Mouse (Mus musculus): ENCODE data around the gene Bmi1.
A peak's percentile ranks its signal among the peaks of the same experiment; 100 is the strongest.

Gene Bmi1

GRCm38 (mm10) chr2:18687671-18688170, 10.9 kb downstream of the Bmi1 start:
- DNase-seq (ENCODE audit: low spot score in 2 of 2): no peak

GRCm38 (mm10) chr2:18688286-18688685, 11.5 kb downstream of the Bmi1 start:
- DNase-seq (ENCODE audit: low spot score in 2 of 2): no peak

- no peak for DNase-seq (ENCODE audit: low spot score in 2 of 2)
These were observed 11.9 kb downstream of the Bmi1 start for GRCm38 (mm10) chr2:18688708-18689063.

GRCm38 (mm10) chr2:18689064-18689921, 12.5 kb downstream of the Bmi1 start:
- DNase-seq (ENCODE audit: low spot score in 2 of 2): peak in 1 of 2 experiments; percentile 48

GRCm38 (mm10) chr2:18690055-18690691, 13.4 kb downstream of the Bmi1 start:
- DNase-seq (ENCODE audit: low spot score in 2 of 2): peak in 1 of 2 experiments; percentile 60

DNA sequence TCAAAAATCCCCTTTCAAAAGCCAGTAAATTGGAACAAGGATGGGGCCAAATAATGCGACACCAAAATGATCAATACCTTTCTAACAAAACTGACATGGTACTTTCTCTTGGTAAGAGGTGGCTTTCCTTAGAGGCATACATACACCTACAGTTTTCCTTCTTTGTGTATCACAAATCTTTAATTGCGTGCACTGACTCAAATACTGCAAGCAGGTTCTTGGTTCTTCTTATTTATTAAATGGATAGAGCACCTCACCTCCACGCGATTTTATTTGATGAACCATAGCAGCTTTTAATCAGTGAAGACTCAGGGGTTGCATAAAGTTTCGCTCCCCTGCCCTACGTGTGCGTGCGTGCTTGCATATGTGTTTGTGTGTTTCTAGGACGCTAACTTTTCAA, 13.9 kb downstream of the Bmi1 start:
- no peak for DNase-seq (ENCODE audit: low spot score in 2 of 2)

GRCm38 (mm10) chr2:18692031-18692430, 15.2 kb downstream of the Bmi1 start:
- DNase-seq (ENCODE audit: low spot score in 2 of 2): no peak

DNA sequence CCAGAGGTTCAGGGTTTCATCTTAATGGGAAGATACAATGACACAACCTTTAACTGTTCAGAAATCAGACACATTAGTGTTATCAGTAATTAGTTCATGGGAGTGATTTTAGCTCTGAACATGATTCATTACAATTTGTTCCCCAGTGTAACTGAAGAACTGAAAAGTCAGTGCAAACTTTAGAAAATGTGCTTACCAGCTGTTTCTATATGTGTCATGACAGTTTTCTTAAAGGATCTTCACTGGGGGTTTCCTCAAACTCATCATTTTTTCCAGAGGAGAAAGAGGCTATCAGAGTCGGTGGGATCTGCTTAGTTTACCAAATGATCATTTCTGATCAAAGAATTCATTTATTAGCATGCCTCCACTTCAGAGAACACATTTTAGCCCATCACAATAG, 15.7 kb downstream of the Bmi1 start:
- DNase-seq (ENCODE audit: low spot score in 2 of 2): no peak

GRCm38 (mm10) chr2:18693491-18693870, 16.7 kb downstream of the Bmi1 start:
- no peak for DNase-seq (ENCODE audit: low spot score in 2 of 2)

GRCm38 (mm10) chr2:18693871-18694610, 17.2 kb downstream of the Bmi1 start, which contains the start of gene Spag6:
TSS of gene Spag6 (plus strand) at chr2:18694032.
- peak in 1 of 2 experiments; percentile 69 for DNase-seq (ENCODE audit: low spot score in 2 of 2)

DNA sequence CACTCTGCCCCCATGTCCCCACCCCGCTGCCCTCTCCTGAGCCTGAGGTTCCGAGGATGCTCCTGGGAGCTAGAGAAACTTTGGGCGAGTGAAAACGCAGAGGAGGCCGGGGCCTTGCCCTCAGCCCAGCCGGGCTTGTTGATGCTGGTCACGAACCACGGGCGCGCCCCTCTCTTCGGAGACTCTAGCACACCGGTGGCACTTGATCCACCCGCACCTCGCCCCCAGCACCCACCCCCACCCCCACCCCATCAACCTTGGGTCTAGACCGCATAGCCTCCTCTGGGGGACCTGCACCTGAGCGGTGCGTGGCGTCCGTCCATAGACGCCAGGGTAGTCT, 17.8 kb downstream of the Bmi1 start:
- no peak for DNase-seq (ENCODE audit: low spot score in 2 of 2)

- no peak for DNase-seq (ENCODE audit: low spot score in 2 of 2)
These were observed 18.3 kb downstream of the Bmi1 start for GRCm38 (mm10) chr2:18695163-18695562.

DNA sequence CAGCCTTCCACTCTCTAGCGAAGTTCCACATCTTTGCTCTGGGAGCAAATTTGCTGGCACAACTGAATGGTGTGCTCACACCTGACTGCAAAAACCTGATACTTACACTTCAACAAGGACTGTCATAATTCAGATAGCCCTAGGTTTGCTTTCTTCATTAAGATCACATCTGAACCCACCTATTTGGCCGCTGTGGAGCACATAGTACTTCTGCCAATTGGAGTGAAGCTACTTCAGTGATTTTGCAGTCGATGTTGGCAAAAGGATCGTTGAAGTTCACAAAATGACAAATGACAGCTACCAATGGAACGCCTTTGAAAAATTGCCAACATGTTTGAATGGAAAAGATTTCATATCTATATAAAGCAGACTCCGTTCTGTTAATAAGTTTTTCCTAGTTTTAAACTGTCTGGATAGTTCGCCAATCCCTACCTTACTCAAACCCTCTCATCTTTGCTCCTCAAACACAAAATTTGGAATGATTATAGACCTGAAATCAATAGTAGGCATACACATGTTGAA, 18.9 kb downstream of the Bmi1 start:
- no peak for DNase-seq (ENCODE audit: low spot score in 2 of 2)

DNA sequence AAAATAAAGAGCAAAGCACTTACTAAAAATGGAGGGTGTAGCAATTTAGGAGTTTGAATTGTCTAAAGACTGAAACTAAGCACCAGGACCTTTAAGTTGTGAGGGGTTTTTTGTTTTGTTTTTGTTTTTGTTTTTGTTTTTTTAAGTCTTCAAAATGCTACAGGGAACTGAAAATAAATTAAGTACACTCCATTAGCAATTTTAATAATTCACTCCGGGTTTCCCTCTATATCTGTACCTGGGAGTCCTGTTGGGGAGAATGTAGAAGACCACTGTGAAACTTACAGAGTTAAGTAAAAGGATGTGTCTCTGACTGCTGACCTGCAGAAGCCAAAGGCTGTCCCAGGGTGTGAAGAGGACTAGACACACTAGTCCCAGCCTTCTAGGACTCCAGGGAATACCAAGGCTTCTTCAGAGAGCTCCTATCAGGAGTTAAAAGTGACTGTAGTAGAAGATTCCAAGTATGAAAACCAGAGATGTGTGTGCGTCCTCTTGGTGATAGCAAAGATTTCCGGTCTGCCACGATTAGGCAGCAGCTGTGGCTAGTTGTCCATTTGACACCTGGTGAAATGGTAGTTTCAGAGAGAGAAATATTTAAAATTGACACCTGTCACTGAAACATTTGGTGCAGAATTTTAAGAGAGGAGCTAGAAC, 20.9 kb downstream of the Bmi1 start:
- DNase-seq (ENCODE audit: low spot score in 2 of 2): no peak

GRCm38 (mm10) chr2:18698663-18699385, 22.0 kb downstream of the Bmi1 start:
- DNase-seq (ENCODE audit: low spot score in 2 of 2): no peak

DNA sequence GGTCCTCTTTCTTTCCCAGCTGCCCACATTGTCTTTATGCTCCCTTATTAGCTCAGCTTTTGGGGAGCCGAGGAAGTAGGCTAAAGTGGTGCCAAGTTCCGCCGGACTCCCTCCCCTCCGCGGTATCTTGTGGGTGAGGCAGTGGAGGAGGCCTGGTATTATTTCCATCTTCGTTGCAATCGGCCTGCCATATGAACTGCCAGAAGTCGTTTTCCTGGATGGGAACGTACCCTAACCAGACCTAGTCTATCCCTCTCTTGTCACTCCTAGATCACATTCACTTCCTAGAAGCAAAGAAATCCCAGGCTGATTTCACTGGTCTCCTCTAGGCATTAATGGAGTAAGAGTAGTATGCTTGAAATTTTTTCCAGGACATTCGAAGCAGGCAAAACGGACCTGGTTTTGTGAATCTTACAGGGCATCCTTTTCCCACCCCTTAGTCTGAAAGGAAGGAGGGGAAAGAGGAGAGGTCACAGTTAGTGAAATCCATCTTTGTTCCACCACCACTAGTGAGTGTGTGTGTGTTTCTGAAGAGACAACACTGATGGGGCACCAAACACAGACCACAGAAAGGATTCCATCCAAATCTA, 22.7 kb downstream of the Bmi1 start:
- DNase-seq (ENCODE audit: low spot score in 2 of 2): no peak

- DNase-seq (ENCODE audit: low spot score in 2 of 2): no peak
These were observed 33.5 kb downstream of the Bmi1 start for GRCm38 (mm10) chr2:18710356-18710755.

GRCm38 (mm10) chr2:18713071-18713470, 36.3 kb downstream of the Bmi1 start:
- DNase-seq (ENCODE audit: low spot score in 2 of 2): no peak

- DNase-seq (ENCODE audit: low spot score in 2 of 2): no peak
These were observed 37.5 kb downstream of the Bmi1 start for GRCm38 (mm10) chr2:18714337-18714736.

GRCm38 (mm10) chr2:18718521-18718920, 41.7 kb downstream of the Bmi1 start:
- no peak for DNase-seq (ENCODE audit: low spot score in 2 of 2)
